Mouse (Mus musculus) mature B cell (primary cell): ENCODE data around the gene Kcnip2.
"Not testable (repeated sequence)": the region's sequence is repeated elsewhere in the genome, so short reads cannot be mapped to it uniquely, and the experiment has no call there.

ENCODE experiments used
- in situ Hi-C: fragments of 300-500 bp; cut with MboI; formaldehyde crosslinking; loops from 2 replicates; pipeline ENCODE4 v1.14.3; 2019

Gene Kcnip2

DNA sequence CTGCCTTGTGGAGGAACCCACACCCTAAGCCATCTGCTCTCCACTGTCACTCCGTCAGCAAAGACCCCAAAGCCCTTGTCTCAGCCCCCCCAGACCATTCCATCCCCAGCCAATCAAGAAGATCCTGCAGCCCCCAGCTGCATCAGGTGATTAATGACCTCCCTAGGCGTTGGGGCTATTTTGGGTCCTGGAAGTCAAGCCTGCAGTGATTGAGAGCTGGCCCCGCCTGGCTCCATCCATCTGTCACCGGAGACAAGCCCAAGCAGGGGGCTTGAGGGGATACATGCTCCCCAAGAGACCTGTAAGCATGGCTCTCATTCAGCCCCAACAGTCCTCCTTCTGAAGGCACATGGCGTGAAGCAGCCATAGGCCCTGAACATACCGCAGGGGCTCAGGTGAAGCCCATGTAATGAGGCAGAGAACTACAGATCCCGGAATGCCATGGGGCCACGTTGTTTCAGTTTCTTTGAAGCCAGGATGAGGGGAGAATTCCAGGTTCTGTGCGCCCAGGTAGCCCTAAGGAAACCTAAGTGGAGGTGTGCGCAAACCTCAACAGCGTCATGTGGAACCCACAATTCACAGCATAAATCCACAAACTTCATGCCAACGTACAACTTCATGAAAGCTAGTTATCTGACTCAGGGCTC, 4.7 kb downstream of the Kcnip2 start:
- in situ Hi-C loops, result no loop called here

- in situ Hi-C loops, result no loop called here
Measured at GRCm38 (mm10) chr19:45807732-45808131, 8.1 kb downstream of the Kcnip2 start.

GRCm38 (mm10) chr19:45805817-45806216, 10.0 kb downstream of the Kcnip2 start:
- in situ Hi-C loops, result not testable (repeated sequence)

GRCm38 (mm10) chr19:45804593-45805368, 11.1 kb downstream of the Kcnip2 start:
- in situ Hi-C loops, result no loop called here

DNA sequence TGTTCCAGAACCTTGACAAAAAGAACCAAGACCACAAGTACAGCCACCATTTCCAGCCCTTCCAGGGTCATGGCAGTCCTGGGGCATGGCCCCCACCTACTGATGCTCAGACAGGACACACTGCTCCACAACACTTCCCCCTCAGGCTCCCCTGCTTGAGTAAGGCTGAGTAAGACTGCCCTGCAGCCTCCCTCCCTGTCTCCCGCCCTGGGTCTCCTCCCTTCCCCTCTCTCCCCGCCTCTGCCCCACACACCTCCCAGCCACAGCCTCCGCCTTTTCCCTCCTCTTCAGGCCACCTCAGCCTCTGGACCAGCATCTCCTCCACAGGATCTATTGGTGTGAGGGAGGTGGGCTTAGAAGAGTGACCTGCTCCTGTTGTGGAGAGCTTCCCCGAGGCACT, 12.5 kb downstream of the Kcnip2 start:
- in situ Hi-C loops, result no loop called here

DNA sequence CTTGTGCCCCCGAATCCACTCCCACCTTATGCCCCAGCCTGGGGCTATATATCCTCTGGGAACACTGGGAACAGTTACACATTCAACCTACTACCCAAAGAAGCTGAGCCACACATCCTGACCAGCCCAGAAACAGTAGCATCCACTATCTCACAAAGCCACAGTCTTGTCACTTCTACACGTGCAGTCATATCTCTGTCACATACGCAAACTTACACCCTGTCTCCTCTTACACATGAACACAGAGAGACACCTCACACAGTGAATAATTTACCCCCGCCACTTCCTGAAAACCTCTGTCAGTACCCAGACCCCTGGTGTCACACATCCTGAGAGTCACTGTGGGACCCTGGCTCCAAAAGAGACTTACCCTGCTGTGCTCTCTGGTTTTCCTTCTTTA, 13.2 kb downstream of the Kcnip2 start:
- in situ Hi-C loops, result no loop called here

GRCm38 (mm10) chr19:45796879-45797278, 19.0 kb downstream of the Kcnip2 start:
- in situ Hi-C loops, result no loop called here

DNA sequence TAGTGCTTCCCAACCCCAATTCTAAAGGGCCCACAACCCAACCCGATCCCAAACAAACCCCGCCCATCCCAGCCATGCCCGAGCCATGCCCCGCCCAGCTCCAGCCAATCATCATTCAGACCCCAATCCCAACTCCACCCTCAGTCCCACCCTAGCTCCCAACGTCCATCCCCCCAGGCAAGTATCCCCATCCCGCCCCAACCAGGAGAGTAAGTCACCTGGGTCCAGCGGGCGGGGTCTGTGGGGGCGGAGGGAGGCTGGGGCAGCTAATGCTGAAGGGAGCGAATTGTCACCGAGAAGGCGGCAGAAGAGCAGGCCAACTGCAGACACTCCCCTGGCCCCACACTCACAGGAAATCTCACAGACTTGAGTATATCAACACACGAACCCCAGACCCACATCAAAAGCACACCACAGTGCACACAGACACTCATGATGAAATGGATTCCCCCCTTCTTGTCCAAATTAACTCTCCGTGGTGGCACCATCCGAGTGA, 19.8 kb downstream of the Kcnip2 start:
- in situ Hi-C loops, result no loop called here

DNA sequence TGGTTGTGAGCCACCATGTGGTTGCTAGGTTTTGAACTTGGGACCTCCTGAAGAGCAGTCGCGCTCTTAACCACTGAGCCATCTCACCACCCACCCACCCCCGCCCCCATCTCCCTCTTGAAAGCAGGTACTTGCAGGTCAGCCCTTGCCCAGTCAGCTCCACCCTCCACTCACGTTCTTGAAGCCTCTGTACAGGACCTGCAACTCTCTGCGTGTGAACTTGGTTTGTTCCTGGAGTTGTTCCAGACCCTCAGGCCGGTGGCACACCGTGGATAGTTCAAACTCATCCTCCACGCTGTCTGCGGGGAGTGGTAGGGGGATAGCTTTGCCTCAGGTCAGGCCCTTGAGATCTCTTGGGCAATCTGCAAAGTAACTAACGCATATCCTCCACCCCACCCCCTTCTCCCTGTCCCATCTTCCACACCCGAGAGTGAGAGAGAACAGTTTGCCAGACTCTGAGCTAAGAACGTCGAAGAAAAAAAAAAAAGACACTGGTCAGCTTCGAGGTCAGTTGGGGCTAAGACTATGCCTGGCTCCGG, 20.4 kb downstream of the Kcnip2 start:
- in situ Hi-C loops, result no loop called here

GRCm38 (mm10) chr19:45794718-45795117, 21.1 kb downstream of the Kcnip2 start:
- in situ Hi-C loops, result no loop called here

GRCm38 (mm10) chr19:45792404-45792803, 23.5 kb downstream of the Kcnip2 start:
- in situ Hi-C loops, result no loop called here

GRCm38 (mm10) chr19:45789888-45790874, 25.7 kb downstream of the Kcnip2 start:
- in situ Hi-C loops, result no loop called here

- in situ Hi-C loops, result no loop called here
Measured at GRCm38 (mm10) chr19:45789365-45789764, 26.5 kb downstream of the Kcnip2 start.

DNA sequence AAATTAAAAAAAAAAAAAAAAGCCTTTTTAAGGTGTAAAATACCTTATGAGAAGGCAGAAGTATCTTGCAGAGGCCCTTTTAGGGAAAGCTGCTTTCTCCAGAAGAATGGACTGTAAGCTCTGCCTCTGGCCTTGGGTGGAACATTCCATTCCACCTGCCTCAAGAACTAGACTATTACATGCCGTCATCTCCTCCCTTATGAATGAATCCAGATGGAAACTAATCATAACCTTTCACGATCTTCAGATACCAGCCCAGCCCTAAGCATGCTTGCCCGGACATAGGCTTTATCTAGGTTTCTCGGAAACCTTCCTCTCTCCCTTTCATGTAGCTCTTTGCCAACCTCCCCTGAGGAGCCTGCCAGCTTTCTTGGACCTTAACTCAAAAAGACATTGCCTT, 27.5 kb downstream of the Kcnip2 start:
- in situ Hi-C loops, result no loop called here

DNA sequence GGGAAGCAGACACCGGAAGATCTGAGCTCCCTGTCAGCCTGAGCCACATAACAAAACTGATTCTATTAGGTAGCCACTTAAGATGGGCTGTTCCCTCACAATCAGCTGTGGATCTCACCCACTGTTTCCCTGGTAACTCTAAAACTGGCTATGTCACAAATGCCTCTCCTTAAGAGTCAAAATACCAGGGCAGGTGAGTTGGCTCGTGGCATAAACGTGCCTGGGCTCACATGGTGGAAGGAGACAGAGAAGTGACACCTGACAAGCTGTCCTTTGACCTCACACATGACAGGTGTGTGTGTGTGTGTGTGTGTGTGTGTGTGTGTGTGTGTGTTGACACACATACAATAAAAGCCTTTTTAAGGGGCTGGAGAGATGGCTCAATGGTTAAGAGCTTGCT, 28.4 kb downstream of the Kcnip2 start:
- in situ Hi-C loops, result no loop called here

DNA sequence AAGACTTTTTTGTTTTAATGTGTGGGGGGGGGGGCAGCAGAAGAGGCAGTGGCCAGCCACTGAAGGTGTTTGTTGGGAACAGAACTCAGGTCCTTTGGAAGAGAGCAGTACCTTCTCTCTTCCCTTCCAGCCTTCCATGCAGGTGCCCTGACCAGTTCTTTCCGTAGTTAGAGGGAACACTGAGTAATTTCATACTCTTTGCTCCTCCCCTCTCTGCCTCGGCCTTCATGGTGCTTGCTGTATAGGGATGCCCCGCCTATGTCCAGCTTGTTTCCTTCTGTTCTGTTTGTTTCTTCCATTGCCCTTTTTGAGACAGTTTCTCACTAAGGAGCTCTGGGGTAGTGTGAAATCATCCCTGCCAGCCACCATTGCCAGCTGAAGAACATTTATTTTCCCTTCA, 30.4 kb downstream of the Kcnip2 start:
- in situ Hi-C loops, result no loop called here

DNA sequence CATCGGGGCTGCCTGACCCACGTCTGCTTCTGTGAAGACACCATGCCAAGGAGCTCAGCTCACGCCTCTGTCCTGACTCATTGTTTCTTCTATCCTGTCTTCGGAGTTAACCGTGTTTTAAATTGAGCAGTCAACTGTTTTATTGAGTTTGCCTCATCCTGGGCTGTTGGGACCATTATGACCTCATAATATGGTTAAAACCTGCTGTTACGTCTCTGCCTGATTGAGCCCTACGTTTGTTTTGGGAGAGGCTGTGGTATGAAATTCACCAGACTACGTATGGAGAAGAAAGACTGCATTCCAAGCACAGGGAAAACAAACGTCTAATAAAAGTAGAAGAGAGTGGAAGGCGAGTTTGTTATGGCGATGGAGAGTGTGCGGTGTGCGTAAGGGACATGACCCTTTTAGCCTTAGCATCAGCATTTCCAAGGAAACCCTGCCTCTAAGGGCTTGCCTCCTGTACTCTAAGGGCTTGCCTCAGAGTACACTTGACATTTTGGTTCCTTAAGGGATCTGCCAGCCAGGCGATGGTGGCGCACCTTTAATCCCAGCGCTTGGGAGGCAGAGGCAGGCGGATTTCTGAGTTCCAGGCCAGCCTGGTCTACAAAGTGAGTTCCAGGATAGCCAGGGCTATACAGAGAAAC, 31.8 kb downstream of the Kcnip2 start:
- in situ Hi-C loops, result no loop called here

DNA sequence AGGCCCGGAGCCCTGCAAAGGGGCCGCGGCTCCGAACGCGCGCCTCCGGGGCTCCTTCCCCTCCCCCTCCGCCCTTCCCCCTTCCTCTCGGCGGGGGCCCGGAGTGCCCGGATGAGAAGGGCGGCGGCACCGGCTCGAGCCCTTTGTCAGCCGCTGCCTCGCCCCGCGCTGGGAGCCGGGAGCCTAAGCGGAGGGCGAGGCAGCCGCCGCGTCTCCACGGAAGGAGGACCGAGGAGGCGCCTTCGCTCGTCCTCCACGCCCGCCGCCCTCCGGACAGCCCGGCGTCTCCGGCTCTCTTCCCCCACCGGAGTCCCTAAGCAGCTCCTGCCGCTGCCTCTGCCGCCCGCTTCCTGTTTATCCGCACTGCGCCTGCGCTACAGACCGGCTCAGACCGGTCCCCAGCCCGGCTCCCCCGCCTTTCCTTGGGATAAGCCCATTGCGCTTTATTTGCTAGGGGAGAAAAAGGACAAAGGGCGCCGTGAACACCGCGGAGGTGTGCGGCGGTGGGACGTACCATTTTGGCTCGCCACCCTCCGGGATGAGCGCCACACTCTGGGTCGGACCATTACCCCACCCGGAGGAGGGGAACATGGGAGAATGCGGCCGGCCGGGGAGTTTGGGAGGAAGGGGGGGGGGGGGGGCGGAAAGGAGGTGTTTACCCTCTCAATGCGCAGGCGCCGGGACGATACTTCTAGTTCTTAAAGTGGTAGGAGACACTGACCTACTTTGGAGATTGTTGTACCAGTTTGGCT, 32.5 kb downstream of the Kcnip2 start, which contains the start of gene Mgea5:
Mgea5 (minus strand) TSS at position 657 of the 752 bp plus-strand sequence.
- in situ Hi-C loops, result no loop called here

DNA sequence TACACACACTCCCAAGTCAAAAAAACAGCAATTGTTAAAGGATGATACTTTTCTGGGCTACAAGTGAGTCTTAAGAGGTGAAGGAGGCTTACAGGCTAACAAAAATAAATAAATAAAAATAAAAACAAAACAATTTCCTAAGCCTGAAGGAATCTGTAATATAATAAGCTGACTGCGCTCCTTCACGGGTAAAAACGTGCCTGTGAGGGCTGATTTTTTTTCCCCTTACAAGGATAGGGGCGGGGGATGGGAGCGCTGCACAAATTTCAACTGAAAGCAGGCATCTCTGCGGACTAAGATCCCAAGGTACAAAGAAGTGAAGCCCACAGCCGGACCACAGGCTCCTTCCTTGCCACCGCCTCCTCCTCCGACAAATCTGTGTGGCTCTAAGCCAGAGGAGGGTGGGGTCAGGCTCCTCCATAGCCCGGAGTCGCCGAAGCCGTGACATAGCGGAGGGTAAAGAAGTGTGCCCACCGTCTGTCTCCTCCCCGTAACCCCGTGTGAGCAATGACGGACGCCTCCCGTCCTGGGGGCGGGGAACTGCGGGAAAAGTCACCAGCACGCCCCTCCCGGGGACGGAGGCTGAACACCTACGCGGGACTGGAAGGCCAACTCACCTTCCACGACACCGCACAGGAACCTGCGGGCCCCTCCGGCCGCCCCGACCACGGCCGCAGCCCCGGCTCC, 33.4 kb downstream of the Kcnip2 start:
- in situ Hi-C loops, result no loop called here

- in situ Hi-C loops, result no loop called here
Measured at GRCm38 (mm10) chr19:45781676-45782075, 34.2 kb downstream of the Kcnip2 start.
